Mouse (Mus musculus) c-Kit-positive CD71-negative TER-119-negative erythroid progenitor cells, embryonic 14.5 days (primary cell): ENCODE measurements around the gene Nudt15.

ENCODE experiments used
- DNase-seq: peaks from one replicate; pipeline ENCODE4 v3.0.0-alpha.2; 2013; ENCODE audit warnings: low read depth

Gene Nudt15

GRCm38 (mm10) chr14:73507702-73508376 lies 40.2 kb downstream of the Nudt15 start:
- no peak for DNase-seq

- DNase-seq = no peak
Observed at GRCm38 (mm10) chr14:73507200-73507599, 40.8 kb downstream of the Nudt15 start.

GRCm38 (mm10) chr14:73506283-73506682 lies 41.8 kb downstream of the Nudt15 start:
- DNase-seq = no peak

- no peak for DNase-seq
Observed at GRCm38 (mm10) chr14:73503237-73503933, 44.7 kb downstream of the Nudt15 start.

GRCm38 (mm10) chr14:73502591-73503184 lies 45.4 kb downstream of the Nudt15 start:
- no peak for DNase-seq

GRCm38 (mm10) chr14:73501721-73502120 lies 46.3 kb downstream of the Nudt15 start:
- no peak for DNase-seq

GRCm38 (mm10) chr14:73501283-73501682 lies 46.8 kb downstream of the Nudt15 start:
- no peak for DNase-seq

- DNase-seq = no peak
Observed at GRCm38 (mm10) chr14:73495753-73496152, 52.3 kb downstream of the Nudt15 start.

GRCm38 (mm10) chr14:73494122-73494521 lies 53.9 kb downstream of the Nudt15 start:
- no peak for DNase-seq

GRCm38 (mm10) chr14:73493356-73493755 lies 54.7 kb downstream of the Nudt15 start:
- DNase-seq = no peak

- no peak for DNase-seq
Observed at GRCm38 (mm10) chr14:73486641-73487040, 61.4 kb downstream of the Nudt15 start.

- DNase-seq = no peak
Observed at GRCm38 (mm10) chr14:73484366-73485110, 63.5 kb downstream of the Nudt15 start.

- DNase-seq = no peak
Observed at GRCm38 (mm10) chr14:73483516-73484229, 64.4 kb downstream of the Nudt15 start.

GRCm38 (mm10) chr14:73479771-73480170 lies 68.3 kb downstream of the Nudt15 start:
- DNase-seq = no peak

GRCm38 (mm10) chr14:73478321-73478720 lies 69.7 kb downstream of the Nudt15 start:
- DNase-seq = no peak

- no peak for DNase-seq
Observed at GRCm38 (mm10) chr14:73477077-73477476, 71.0 kb downstream of the Nudt15 start.

GRCm38 (mm10) chr14:73476361-73476934 lies 71.6 kb downstream of the Nudt15 start:
- DNase-seq = no peak

GRCm38 (mm10) chr14:73475506-73475905 lies 72.5 kb downstream of the Nudt15 start:
- no peak for DNase-seq

GRCm38 (mm10) chr14:73474636-73475093 lies 73.4 kb downstream of the Nudt15 start:
- DNase-seq = peak; percentile 23

GRCm38 (mm10) chr14:73473670-73474460 lies 74.2 kb downstream of the Nudt15 start:
- DNase-seq = no peak

GRCm38 (mm10) chr14:73472205-73472604 lies 75.8 kb downstream of the Nudt15 start:
- no peak for DNase-seq
